Mouse (Mus musculus) stomach, postnatal 0 days (tissue): ENCODE results near the gene Sap25. TPM values are rescaled to one million over a fixed set of nuclear protein-coding genes. Genes with fewer than 3 reads are reported as not detected.

Source experiments
- ATAC-seq: fragments of 200-750 bp; cut with Nextera tagmentation; 2 replicates; pipeline ENCODE4 v1.8.0; 2017; ENCODE audit not compliant: low FRiP score, low TSS enrichment
- DNase-seq: peaks from one replicate; pipeline ENCODE4 v3.0.0-alpha.2; 2016; ENCODE audit warnings: low spot score
- H3K27ac ChIP-seq: fragments of 300-500 bp; sonication (generic); replicated peaks from 2 replicates; pipeline ENCODE4 v1.5.1; 2014; ENCODE audit warnings: mild to moderate bottlenecking, control low read depth
- H3K27me3 ChIP-seq: fragments of 300-500 bp; sonication (generic); 2 replicates; pipeline ENCODE4 v1.6.1; 2014; ENCODE audit warnings: low read length; ENCODE audit not compliant: control insufficient read depth, insufficient read depth
- H3K36me3 ChIP-seq: fragments of 300-500 bp; sonication (generic); 2 replicates; pipeline ENCODE4 v1.6.1; 2014; ENCODE audit warnings: low read length, mixed read lengths; ENCODE audit not compliant: control insufficient read depth, insufficient read depth
- H3K4me1 ChIP-seq: fragments of 300-500 bp; sonication (generic); replicated peaks from 2 replicates; pipeline ENCODE4 v1.6.1; 2014; ENCODE audit warnings: antibody characterized with exemption; ENCODE audit not compliant: control insufficient read depth, insufficient read depth
- H3K4me2 ChIP-seq: fragments of 300-500 bp; sonication (generic); replicated peaks from 2 replicates; pipeline ENCODE4 v1.6.1; 2014; ENCODE audit warnings: low read depth, mild to moderate bottlenecking, control low read depth, moderate library complexity
- H3K4me3 ChIP-seq: fragments of 300-500 bp; sonication (generic); 2 replicates; pipeline ENCODE4 v1.5.1; 2014; ENCODE audit warnings: low read depth, low read length, control low read depth
- H3K9ac ChIP-seq: fragments of 300-500 bp; sonication (generic); 2 replicates; pipeline ENCODE4 v1.6.1; 2014; ENCODE audit warnings: mild to moderate bottlenecking, low read length, control low read depth, mixed read lengths
- H3K9me3 ChIP-seq: fragments of 300-500 bp; sonication (generic); 2 replicates; pipeline ENCODE4 v1.6.1; 2016; ENCODE audit warnings: low read length; ENCODE audit not compliant: control insufficient read depth
- CTCF ChIP-seq: IDR thresholded peaks from 2 replicates; pipeline ENCODE4 v1.5.1; 2016; ENCODE audit warnings: antibody characterized with exemption, low read depth, mild to moderate bottlenecking, moderate library complexity
- EP300 ChIP-seq: optimal IDR thresholded peaks from 2 replicates; pipeline ENCODE3; 2016; ENCODE audit warnings: antibody characterized with exemption
- WGBS: fragments of 180-500 bp; shearing (Covaris S2); extraction: QIAGEN DNeasy Blood & Tissue Kit; methylation state at CpG from one replicate; pipeline ENCODE4 v1.1.7; 2014; 5-methylcytosine and 5-hydroxymethylcytosine counted together
- polyA plus RNA-seq: library from polyadenylated mRNA; unstranded; fragments of >200 nt; fragmentation: Nextera tagmentation; extraction: Ambion mirVana; gene quantifications from 2 replicates; pipeline ENCODE4 v1.2.1, GENCODE M21; 2015

Gene Sap25
- polyA plus RNA-seq, 1 experiment from 2014 or later: 3.7 TPM

DNA sequence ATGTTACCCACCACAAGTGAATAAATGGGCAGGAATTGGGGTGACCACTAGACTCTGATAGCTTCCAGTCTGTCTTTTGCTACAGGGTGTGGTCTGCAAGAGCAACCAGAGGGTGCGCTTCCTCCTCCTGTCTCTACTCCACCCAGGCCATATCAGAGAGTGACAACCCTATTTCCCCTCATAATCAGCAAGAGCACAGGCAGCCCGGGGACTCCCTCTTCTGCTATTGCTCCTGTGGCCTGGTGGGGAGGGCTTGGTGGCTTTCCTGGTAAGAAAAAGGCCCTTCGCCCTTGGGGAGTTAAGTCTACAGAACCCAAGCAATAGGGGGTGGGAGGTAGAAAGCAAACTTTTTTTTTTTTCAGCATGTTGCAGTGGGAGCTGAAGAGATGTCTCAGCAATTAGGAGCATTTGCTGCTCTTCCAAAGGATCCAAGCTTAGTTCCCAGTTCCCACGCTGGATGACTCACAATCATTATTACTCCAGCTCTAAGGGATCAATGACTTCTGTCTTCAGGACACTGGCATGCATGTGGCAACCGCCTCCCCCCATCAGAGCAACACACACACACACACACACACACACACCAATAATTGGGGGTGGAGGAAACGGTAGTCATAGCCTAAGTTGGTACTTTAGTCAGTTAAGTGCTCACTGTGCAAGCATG is 45.1 kb downstream of the Sap25 start:
- Histone ChIP-seq H3K27me3 (no peaks in the 10 kb centered on the region), H3K4me3 (no peak overlapping the region), H3K36me3 (no peaks in the 10 kb centered on the region), H3K4me2 (no peak overlapping the region), H3K9ac (no peak overlapping the region), H3K4me1 (peaks cover 5% of the 10 kb centered on the region; the same call in 1 of the 2 replicates), H3K27ac (no peak overlapping the region), H3K9me3 (no peaks in the 10 kb centered on the region)
- ATAC-seq (no peak), DNase-seq (no peak)
- WGBS: 71% methylated on average over 6 of the region's 6 CpGs
- TF ChIP-seq CTCF: no peak
- no peak for TF ChIP-seq EP300

DNA sequence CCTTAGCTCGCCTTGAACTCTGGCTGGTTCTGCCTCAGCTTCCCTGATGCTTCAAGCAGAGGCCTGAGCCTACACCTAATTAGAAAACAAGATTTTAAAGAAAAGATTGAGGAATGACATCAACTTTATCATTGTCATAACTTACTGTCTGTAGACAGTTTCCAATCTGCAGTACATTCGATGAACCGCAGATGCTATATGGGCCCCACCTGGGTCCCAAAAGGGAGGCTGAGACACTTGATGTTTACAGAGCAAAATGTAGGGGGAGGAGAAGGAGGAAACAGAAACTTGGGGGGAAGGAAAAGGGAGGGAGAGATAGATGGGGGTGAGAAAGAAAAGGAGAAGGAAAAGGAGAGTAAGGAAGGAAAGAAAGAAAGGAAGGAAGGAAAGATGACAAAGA is 48.8 kb downstream of the Sap25 start:
- Histone ChIP-seq H3K4me1 (no peaks in the 10 kb centered on the region), H3K9ac (no peak overlapping the region), H3K4me2 (no peak overlapping the region), H3K27ac (no peak overlapping the region), H3K4me3 (no peak overlapping the region), H3K27me3 (no peaks in the 10 kb centered on the region), H3K9me3 (no peaks in the 10 kb centered on the region), H3K36me3 (no peaks in the 10 kb centered on the region)
- WGBS: 75% methylated on average over 3 of the region's 3 CpGs
- ATAC-seq (no peak), DNase-seq (no peak)
- TF ChIP-seq EP300: no peak
- no peak for TF ChIP-seq CTCF

DNA sequence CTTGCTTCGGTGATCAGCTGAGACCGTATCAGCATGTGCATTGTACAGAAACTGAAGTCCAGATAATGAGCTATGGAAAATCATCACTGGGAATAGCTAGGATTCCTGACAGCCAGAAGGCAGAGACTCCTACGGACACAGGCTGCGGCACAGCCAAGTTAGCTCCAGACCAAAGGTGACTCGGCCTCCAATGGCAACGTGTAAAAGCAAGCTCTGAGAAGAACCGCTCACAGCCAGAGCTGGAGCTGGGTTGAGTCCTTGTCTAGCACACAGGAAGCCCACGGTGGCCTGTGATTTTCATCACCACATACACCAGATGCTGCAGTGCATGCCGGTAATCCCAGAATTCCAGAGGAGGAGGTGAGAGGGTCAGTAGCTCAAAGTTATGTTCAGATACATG is 49.4 kb downstream of the Sap25 start:
- ATAC-seq (no peak), DNase-seq (no peak)
- Histone ChIP-seq H3K9me3 (no peaks in the 10 kb centered on the region), H3K36me3 (no peaks in the 10 kb centered on the region), H3K4me3 (no peak overlapping the region), H3K27me3 (no peaks in the 10 kb centered on the region), H3K27ac (no peak overlapping the region), H3K4me1 (no peaks in the 10 kb centered on the region), H3K4me2 (no peak overlapping the region), H3K9ac (no peak overlapping the region)
- no peak for TF ChIP-seq CTCF
- TF ChIP-seq EP300: no peak
- 54% methylated on average over 9 of the region's 9 CpGs for WGBS

GRCm38 (mm10) chr5:137691881-137692280 is 50.7 kb downstream of the Sap25 start:
- H3K36me3 ChIP-seq: no peaks in the 10 kb centered on the region
- 54% methylated on average over 1 of the region's 1 CpGs for WGBS
- H3K27ac ChIP-seq: no peak overlapping the region
- ATAC-seq: no peak
- H3K27me3 ChIP-seq: no peaks in the 10 kb centered on the region
- H3K4me2 ChIP-seq: no peak overlapping the region
- H3K4me3 ChIP-seq: no peak overlapping the region
- TF ChIP-seq EP300 (no peak), CTCF (no peak)
- no peak overlapping the region for H3K9ac ChIP-seq
- no peaks in the 10 kb centered on the region for H3K9me3 ChIP-seq
- no peaks in the 10 kb centered on the region for H3K4me1 ChIP-seq
- no peak for DNase-seq

Other genes starting within 250 kb of the Sap25 start
- gene Zan, start 164.3 kb upstream of the Sap25 start, polyA plus RNA-seq: 0.79 and 0.96 TPM in 2 replicates
- 37.9 and 39.9 TPM in 2 replicates for gene Pop7, start 138.8 kb upstream of the Sap25 start, polyA plus RNA-seq
- 5.2 and 6.0 TPM in 2 replicates for gene Gigyf1, start 122.8 kb upstream of the Sap25 start, polyA plus RNA-seq
- gene Epo, start 108.1 kb upstream of the Sap25 start, polyA plus RNA-seq: not detected in 2 replicates
- 345 and 374 TPM in 2 replicates for gene Gnb2, start 107.8 kb upstream of the Sap25 start, polyA plus RNA-seq
- 2.3 and 2.7 TPM in 2 replicates for gene Actl6b, start 87.8 kb upstream of the Sap25 start, polyA plus RNA-seq
- gene Tfr2, start 71.5 kb upstream of the Sap25 start, polyA plus RNA-seq: 1.2 and 1.3 TPM in 2 replicates
- gene Mospd3, start 40.3 kb upstream of the Sap25 start, polyA plus RNA-seq: 30.8 and 34.3 TPM in 2 replicates
- gene Pcolce, start 27.6 kb upstream of the Sap25 start, polyA plus RNA-seq: 77.3 and 85.9 TPM in 2 replicates
- gene Fbxo24, start 12.3 kb upstream of the Sap25 start, polyA plus RNA-seq: 0.11 and 0.16 TPM in 2 replicates
- gene Lrch4, start 12.2 kb upstream of the Sap25 start, polyA plus RNA-seq: 22.5 and 27.0 TPM in 2 replicates
- gene Gm20605, start 12.2 kb upstream of the Sap25 start, polyA plus RNA-seq: 2.4 and 3.4 TPM in 2 replicates
- gene Irs3, start 4.4 kb downstream of the Sap25 start, polyA plus RNA-seq: 0.07 and 0.15 TPM in 2 replicates
- gene Agfg2, start 43.4 kb downstream of the Sap25 start, polyA plus RNA-seq: 10.4 and 12.4 TPM in 2 replicates
- gene Nyap1, start 100.3 kb downstream of the Sap25 start, polyA plus RNA-seq: 1.0 TPM in 2 replicates
- 100 and 110 TPM in 2 replicates for gene Tsc22d4, start 104.4 kb downstream of the Sap25 start, polyA plus RNA-seq
- gene Ppp1r35, start 137.5 kb downstream of the Sap25 start, polyA plus RNA-seq: 16.8 and 17.2 TPM in 2 replicates
- gene Mepce, start 146.3 kb downstream of the Sap25 start, polyA plus RNA-seq: 5.8 and 6.8 TPM in 2 replicates
- 2.6 and 2.7 TPM in 2 replicates for gene Zcwpw1, start 146.5 kb downstream of the Sap25 start, polyA plus RNA-seq
- gene Pilra, start 194.9 kb downstream of the Sap25 start, polyA plus RNA-seq: 0.64 and 1.4 TPM in 2 replicates
- gene Pilrb1, start 216.8 kb downstream of the Sap25 start, polyA plus RNA-seq: 0.33 and 0.40 TPM in 2 replicates
- 0.49 and 0.88 TPM in 2 replicates for gene Pilrb2, start 230.5 kb downstream of the Sap25 start, polyA plus RNA-seq